Mouse (Mus musculus) spleen, postnatal 4 days (tissue): Measurements from ENCODE around the gene Med27.
"Not testable (repeated sequence)": the region's sequence is repeated elsewhere in the genome, so short reads cannot be mapped to it uniquely, and the experiment has no call there.

Source experiments
- DNase-seq, 2 experiments: peaks; one replicate each; pipeline ENCODE4 v3.0.0; 2022; ENCODE audit warnings: low spot score in 2 of 2

Med27 gene

GRCm38 (mm10) chr2:29519402-29519801, 172.8 kb downstream of the Med27 start:
- no peak for DNase-seq

- no peak for DNase-seq
Observed at GRCm38 (mm10) chr2:29520206-29520605, 173.6 kb downstream of the Med27 start.

- no peak for DNase-seq
Observed at GRCm38 (mm10) chr2:29521486-29521885, 174.9 kb downstream of the Med27 start.

GRCm38 (mm10) chr2:29523918-29524811, 177.5 kb downstream of the Med27 start:
- no peak for DNase-seq

GRCm38 (mm10) chr2:29525273-29525805, 178.7 kb downstream of the Med27 start:
- no peak for DNase-seq

- peak in 1 of 2 experiments; percentile 18 for DNase-seq
Observed at GRCm38 (mm10) chr2:29526266-29526665, 179.6 kb downstream of the Med27 start.

GRCm38 (mm10) chr2:29527480-29527879, 180.9 kb downstream of the Med27 start:
- not testable (repeated sequence) for DNase-seq

- DNase-seq = no peak
Observed at GRCm38 (mm10) chr2:29528811-29529210, 182.2 kb downstream of the Med27 start.

- DNase-seq = not testable (repeated sequence)
Observed at GRCm38 (mm10) chr2:29529788-29530187, 183.2 kb downstream of the Med27 start.

- no peak for DNase-seq
Observed at GRCm38 (mm10) chr2:29532173-29532572, 185.6 kb downstream of the Med27 start.

- no peak for DNase-seq
Observed at GRCm38 (mm10) chr2:29532921-29533320, 186.3 kb downstream of the Med27 start.

GRCm38 (mm10) chr2:29535566-29536244, 189.1 kb downstream of the Med27 start:
- no peak for DNase-seq

- no peak for DNase-seq
Observed at GRCm38 (mm10) chr2:29536481-29536880, 189.9 kb downstream of the Med27 start.

- no peak for DNase-seq
Observed at GRCm38 (mm10) chr2:29537334-29537733, 190.7 kb downstream of the Med27 start.

GRCm38 (mm10) chr2:29542039-29542438, 195.4 kb downstream of the Med27 start:
- DNase-seq = no peak

- DNase-seq = no peak
Observed at GRCm38 (mm10) chr2:29546571-29546970, 200.0 kb downstream of the Med27 start.

- no peak for DNase-seq
Observed at GRCm38 (mm10) chr2:29551816-29552585, 205.4 kb downstream of the Med27 start.

GRCm38 (mm10) chr2:29553945-29554634, 207.5 kb downstream of the Med27 start:
- DNase-seq = peak; percentile 34 to 77

GRCm38 (mm10) chr2:29558561-29558960, 211.9 kb downstream of the Med27 start:
- DNase-seq = no peak

- no peak for DNase-seq
Observed at GRCm38 (mm10) chr2:29559955-29560354, 213.3 kb downstream of the Med27 start.

- no peak for DNase-seq
Observed at GRCm38 (mm10) chr2:29561468-29561867, 214.8 kb downstream of the Med27 start.
